Mouse (Mus musculus) adrenal gland, adult 8-10 months (tissue): ENCODE data around the gene Nudt21. TPM values are rescaled to one million over a fixed set of nuclear protein-coding genes. Genes with fewer than 3 reads are reported as not detected.

Experiments used
- DNase-seq: peaks from one replicate; pipeline ENCODE4 v3.0.0; 2022
- total RNA-seq, 4 experiments: library from RNA; stranded (reverse); gene quantifications; 2 replicates each; pipeline ENCODE4 v1.2.4; 2022

Gene Nudt21
- total RNA-seq, 4 experiments from 2014 or later: 37.5 to 51.4 (median 43.6) TPM

DNA sequence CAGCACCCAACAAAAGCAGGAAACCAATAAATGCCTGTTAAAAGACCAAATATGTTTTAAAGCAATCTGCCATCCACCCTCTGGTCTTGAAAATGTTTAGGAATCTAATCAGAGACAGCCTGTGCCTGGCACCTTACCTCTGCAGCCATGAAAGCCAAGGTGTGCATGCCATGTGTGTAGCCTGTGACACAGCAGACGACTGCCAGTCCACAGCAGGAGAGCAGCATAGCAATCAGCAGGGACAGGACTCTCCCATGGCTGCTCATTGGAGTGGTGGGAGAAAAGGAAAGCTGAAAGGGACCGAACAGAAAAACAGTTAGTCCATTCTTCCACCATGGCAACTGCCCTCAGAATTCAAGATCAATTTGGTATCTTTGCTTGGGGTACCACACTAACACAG, 37.9 kb downstream of the Nudt21 start:
- DNase-seq: no peak

DNA sequence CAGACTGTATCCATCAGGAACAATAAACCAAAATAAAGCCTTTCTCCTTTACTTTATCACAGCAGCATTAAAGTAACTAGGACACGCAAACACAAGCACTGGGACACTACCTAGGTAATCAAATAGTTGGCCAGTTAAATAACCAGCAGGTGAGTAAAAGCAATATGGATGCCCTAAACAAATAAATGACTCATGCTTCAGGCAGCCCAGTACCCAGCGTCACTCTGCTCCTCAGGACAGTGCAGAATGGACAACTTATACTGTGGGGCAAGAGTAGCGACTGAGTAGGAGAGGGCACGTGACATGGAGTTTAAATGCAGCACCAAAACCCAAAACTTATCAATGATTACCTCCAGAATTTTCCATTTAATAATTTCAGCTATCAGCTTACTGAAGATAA, 47.1 kb downstream of the Nudt21 start:
- no peak for DNase-seq

DNA sequence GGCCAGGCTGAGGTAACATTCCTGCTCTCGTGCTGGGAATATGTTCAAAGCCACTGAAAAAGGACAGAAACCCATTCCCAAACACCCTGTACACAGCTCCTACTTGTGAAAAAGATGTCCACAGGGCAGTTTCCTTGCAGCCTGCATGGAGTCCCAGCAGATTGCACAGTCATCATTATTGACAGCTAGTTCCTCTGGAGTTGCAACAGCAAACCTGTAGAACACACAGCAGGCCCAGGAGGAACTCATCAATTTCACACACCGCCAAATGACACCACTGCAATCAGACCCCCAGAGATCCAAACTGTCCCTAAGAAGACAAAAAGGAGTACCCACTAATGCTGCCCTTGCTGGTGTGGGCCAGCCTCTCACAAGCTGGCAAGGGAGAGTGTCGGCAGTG, 52.1 kb downstream of the Nudt21 start:
- no peak for DNase-seq

DNA sequence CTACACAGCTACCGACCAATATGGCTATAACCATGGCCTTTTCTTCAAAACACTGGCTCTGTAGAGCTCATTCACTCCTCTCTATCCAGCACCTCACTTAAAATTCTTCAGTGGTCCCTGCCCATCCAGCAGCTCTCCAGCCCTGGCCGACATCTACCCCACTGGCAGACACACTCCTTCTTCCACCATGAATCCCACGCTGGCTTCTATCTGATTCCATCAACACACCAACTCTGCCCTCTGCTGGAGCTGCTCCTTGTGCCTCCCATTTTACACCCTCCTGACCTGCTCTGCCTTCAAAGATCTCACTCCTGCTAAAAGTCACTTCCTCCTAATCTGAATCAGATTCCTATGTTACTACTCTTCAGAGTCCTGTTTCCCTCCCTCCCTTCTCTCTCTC, 53.0 kb downstream of the Nudt21 start:
- no peak for DNase-seq

DNA sequence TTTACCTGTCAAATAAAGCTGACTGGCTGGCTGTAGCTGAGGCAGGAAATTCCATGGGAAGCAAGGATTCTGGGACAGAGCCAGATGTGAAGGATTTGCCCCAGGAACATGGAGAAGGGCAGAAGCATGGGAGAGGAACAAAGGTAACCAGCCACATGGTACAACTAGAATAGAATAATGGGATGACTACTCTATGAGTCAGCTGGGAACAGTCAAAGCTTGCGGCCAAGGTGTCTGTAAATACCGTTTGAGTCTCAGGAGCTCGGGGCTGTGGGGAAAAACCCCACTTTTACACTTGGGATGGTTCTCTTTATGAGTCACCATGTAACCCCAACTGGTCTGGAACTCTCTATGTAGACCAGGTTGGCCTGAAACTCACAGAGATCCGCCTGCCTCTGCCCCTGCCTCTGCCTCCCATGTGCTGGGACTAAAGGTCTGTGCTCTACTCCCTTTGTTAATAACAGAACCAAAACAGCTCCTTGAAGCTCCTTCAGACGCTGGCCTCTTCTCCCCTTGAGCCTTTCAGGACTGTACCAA, 55.1 kb downstream of the Nudt21 start:
- no peak for DNase-seq

DNA sequence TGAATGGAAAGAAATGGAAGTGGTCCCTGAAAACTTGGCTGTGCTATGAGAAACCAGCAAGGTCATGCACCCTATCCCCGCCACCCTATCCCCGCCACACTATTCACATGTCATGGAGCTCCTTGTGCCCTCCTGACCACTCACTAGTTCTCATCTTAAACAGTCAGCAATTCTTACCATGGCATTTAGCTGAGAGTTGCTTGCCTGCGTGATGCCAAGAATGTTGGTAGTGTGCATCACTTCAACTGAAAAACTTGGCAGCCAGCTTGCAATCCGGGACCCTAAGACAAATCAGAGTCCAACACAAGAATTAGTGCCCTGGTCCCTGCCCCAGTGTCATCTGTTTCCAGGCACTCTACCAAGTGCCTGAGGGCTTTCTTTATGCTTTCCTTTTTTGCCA, 56.7 kb downstream of the Nudt21 start:
- DNase-seq: no peak

DNA sequence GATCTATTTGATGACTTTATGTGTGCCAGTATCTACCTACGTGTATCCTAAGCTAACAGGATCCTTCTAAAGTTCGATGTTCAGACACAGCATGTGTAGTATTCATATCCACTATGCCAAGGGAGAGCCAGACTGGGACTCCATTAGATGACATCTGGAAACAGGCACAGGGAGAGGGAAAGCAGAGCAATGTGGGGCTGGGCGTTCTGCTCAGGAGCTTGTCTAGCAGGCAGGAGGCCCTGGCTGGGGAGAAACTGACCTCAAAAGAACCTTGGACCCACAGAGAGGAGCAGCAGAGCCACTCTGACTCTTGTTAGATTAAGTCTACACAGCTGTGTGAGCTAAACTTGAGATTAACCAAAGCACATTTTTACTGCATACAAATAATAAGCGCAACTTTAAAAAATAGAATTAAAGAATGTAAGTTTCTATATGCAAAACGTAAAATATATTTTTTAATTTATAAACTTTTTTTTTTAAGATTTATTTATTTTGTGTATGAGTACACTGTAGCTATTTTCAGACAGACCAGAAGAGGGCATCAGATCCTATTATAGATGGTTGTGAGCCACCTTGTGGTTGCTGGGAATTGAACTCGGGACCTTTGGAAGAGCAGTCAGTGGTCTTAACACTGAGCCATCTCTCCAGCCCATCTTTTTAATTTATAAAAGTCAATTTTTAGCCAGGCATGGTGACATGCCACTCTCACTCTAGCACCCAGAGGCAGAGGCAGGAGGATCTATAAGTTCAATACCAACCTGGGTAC, 60.2 kb downstream of the Nudt21 start:
- DNase-seq: no peak

DNA sequence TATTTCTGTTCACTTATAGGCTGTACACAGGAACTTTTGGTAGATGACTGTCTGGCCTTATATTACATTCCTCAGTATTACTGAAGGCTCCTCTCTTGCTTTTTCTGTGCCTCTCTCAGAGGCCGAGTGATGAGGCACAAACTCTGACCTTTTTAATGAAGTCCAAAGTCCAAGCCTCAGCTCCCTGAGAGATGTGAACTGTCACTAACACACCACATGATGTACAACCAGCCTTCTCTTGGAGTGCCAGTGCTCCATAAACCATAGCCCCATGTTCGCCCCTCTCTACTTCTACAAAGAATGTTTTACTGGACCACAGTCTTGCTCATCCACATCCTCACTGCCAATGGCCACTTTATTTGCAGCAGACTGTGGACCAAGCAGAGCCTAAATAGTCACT, 61.5 kb downstream of the Nudt21 start:
- DNase-seq: no peak

DNA sequence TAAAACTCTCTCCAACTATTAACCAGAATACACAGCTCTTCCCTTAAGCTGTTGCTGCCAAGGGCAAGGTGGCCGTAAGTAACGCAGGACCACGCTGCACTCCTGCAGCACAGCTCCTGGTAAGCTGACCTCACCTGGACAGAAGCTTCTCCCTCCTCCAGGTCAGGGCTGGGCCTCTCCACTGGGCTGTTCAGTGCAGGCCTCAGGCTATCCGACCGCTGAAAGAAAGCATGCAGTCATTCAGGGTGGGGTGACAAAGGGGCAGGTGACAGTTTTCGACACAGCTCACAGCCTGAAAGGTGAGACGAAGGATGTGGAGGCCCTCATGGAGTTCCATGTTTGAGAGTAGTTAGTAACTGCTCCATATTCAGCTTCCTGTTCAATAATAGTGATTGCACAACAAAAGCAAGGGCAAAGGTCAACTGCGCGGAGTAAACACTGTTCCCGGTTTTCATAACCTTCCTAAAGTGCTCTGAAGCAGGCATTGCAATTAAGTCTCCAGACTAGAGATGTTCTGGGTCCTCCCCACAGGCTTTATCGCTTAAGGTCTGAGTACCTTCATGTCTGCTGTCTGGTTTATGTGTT, 62.1 kb downstream of the Nudt21 start:
- no peak for DNase-seq

DNA sequence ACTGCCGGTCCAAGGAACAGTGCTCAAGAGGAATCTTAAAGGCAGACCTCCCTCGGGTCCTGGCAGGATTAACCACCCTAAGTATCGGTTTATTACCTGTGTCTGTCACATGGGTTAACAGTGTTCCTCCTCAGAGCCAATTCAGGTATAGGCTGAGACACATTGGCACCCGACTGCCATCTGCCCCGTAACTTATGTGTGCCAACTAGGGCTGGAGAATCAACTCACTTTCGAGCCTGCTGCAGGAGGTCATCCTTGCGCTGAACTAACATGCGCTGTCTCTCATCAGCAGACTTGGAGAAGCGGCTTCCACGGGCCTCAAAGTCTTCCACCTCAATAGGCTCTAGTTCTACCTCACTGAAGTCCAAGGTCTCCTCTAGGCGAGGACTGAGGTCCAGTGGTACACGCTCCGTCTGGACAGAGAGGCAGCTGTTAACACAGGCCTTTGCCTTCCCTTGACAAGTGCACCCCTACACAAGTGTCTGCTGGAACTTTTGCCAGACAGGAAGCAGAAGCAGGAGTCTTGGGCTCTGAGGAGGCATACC, 62.9 kb downstream of the Nudt21 start:
- no peak for DNase-seq

DNA sequence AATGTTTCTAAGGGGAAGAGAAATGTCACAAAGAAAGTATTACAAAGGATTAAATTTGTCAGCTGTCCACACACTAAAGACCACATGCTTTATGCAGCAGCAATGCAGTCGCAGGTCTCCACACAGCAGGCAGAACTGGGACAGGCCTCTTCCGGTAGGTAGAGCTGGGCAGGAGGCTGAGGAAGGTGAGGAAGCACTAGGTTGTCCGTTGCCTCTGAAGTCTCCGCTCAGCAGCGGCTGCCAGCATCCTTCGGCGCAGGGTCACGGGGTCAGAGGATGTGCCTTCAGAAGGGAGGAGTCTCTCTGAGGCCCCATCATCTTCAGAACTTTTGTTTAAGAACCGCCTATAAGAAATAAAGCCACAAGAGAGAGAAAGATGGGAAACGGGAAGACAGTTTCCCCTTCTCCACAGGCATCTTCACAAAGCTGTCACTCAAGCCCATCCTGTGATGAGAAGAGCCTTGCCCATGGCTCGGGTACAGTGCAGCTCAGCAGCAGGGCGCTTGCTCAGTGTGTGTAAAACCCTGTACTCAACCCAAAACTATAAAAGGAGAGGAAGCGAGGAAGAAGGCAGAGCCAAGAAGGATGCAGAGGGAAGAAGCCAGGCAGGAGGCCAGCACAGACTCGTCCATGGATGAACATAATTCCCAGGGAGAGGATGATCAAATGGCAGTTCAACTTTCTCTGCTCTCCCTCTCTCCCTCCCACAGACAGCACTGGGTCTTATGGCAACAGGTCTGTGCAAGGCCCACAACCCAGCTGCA, 63.7 kb downstream of the Nudt21 start:
- DNase-seq: no peak

DNA sequence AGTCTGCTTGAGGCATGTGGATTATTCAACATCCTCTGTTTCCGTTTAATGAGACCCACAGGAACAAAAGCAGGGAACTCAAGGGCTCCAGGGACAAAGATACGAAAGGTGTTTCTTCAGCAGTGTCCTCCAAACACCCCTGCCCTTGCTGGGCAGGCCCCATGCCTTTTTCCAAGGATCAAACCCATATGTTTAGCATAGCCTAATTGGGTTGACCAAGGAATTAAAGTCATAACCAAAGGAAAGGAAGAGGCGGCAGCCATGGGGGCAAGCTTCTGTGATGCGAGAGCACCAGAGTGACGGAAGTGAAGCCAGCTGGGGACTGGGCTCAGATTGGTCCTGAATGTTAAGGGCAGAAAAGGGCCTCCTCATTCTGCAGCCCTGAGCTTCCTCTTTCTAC, 64.6 kb downstream of the Nudt21 start:
- no peak for DNase-seq

DNA sequence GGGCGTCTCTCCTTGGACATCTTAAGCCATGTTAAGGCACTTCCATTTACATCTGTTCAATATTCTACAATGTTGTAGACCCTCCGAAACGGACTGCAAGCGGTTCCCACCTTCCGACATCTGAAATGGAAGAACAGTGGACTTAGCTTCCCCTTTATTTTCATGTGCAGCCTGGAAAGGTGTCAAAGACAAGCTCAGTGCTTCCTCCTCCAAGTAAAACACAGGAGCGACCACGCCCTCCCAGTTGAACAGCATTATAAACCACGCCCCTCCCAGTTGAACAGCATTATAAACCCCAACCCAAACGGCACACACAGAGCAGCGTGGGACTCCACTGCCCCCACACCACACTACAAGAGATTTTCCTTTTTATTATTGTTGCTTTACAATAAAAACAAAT, 65.4 kb downstream of the Nudt21 start:
- no peak for DNase-seq

DNA sequence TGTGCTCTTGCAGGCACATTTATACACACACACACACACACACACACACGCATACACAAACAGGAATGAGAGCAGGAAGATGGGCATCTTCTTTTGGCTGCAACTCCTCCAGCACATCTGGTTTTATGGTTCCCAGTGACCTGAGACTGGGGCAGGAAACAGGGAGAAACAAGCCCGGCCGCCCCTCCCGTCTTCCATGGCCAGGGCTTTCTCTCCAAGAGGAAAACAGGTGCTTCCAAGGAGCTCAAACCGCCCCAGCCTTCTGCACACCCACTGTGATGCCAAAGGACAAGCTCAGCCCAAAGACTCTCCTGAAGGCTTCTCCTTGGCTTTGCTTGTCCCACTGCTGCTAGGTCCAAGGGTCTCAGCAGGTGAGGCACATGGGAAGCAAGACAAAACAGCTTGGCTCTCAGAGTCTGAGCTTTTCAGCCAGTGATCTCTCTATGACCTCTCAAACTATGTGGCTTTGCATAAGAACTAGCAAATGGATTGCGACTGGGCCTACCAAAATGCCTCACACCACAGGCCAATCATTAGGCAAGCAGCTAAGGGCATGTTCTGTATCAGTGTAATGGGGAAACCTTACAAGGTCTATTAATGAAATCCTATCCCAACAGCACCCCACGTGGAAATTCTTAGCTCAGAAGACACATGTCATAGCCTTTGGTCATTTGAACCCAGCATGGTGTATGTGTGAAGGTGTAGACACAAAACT, 67.0 kb downstream of the Nudt21 start:
- no peak for DNase-seq

DNA sequence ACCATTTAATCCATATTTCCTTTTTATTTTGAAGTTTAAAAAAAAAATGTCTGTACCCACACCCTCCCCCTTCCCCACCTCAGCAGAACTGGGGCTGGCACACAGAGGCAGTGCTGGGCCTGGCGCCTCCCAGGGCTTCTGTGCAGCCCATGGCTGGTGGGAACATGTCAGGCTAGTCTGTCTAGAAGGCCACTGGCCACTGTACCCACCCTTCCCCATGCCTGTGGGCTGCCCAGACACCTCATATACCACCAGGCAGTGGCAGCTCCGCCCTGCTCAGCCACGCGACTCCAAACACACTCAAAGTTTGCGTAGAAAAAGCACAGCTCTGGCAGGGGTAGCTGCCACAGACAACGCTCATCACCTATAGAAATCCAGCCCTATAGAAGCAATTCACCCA, 68.5 kb downstream of the Nudt21 start:
- DNase-seq: no peak

Other genes with a start within 250 kb of the Nudt21 start
- gene Gnao1, start 227.1 kb downstream of the Nudt21 start, total RNA-seq: 10 to 100 TPM; 29.7 to 54.8 (median 40.0) TPM
- gene Amfr, start 24.2 kb downstream of the Nudt21 start, total RNA-seq: 100 to 1,000 TPM; 211 to 343 (median 258) TPM
- gene Ogfod1, start 167 bp upstream of the Nudt21 start, total RNA-seq: 10 to 100 TPM; 23.0 to 31.3 (median 27.4) TPM
- 10 to 100 TPM; 24.6 to 32.1 (median 28.2) TPM for gene Bbs2, start 61.9 kb upstream of the Nudt21 start, total RNA-seq
- gene Mt4, start 100.2 kb upstream of the Nudt21 start, total RNA-seq: not detected
- gene Mt3, start 115.6 kb upstream of the Nudt21 start, total RNA-seq: 10 to 100 TPM in 2 of 4 experiments, 1 to 10 TPM in 2; 7.4 to 11.2 (median 9.6) TPM
- 100 to 1,000 TPM; 120 to 244 (median 215) TPM for gene Mt2, start 135.6 kb upstream of the Nudt21 start, total RNA-seq
- 100 to 1,000 TPM; 179 to 332 (median 286) TPM for gene Mt1, start 142.1 kb upstream of the Nudt21 start, total RNA-seq
- 10 to 100 TPM; 14.4 to 19.4 (median 17.0) TPM for gene Nup93, start 177.5 kb upstream of the Nudt21 start, total RNA-seq